Mouse (Mus musculus) mesoderm, embryonic 11.5 days (tissue): ENCODE data around the gene Krtap5-1.
"Not testable (repeated sequence)": the region's sequence is repeated elsewhere in the genome, so short reads cannot be mapped to it uniquely, and the experiment has no call there.

Source experiments
- DNase-seq: peaks from one replicate; pipeline ENCODE4 v3.0.0-alpha.2; 2012; ENCODE audit warnings: low read depth, low spot score

Krtap5-1 gene

DNA sequence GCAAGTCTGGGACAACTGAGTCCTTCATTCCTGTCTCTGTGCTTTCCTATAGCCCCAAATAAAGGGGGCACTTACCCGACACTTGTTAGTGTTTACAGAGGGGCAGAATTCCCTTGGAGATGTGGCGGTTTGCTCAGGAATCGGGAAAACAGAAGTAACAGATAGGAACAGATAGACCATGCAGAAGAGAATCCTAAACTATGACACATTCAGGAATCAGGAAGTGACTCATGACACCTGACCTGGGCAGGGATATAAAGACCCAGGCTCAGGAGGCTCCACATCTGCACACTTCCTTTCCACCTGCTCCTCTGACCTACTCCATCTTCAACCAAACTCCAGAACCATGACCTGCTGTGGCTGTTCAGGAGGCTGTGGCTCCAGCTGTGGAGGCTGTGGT lies 6.3 kb upstream of the Krtap5-1 start, which contains the start of gene Krtap5-4:
Gene Krtap5-4 (plus strand): TSS at position 301 of the 400 bp plus-strand sequence.
- DNase-seq, result no peak

DNA sequence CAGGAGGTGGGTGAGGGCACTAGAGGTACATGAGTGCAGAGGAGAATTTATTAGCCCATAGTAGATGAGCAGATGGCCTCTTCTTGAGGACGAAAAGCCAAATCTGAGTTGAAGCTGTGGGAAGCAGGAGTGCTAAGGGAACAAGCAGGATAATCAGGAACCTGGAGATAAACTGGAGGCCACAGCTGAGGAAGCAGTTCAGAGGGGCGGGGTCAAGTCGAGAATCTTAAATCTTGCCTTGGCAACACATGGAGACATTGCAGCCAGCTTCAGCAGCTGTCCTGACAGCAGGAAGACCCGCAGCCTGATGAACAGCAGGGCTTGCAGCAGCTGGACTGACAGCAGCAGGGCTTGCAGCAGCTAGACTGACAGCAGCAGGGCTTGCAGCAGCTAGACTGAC lies 810 bp downstream of the Krtap5-1 start:
- DNase-seq, result not testable (repeated sequence)

DNA sequence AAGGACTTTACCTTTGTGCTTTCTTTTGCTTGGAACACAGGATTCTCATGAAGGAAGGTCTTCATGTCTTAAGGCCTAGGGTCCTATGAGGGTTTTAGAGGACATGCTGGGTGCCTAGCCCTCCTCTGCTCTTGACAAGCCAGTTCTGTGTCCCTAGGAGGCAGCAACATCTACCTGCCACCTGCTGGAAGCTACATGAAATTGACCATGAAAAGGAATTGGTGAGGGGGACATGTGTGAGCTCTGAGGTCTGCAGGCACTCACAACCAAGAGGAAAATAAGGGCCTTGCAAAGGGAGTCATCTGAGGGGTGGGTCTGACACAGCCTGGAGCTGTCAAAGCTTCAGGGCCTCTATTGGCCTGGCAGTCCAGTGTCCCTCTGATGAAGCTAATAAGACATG lies 1.5 kb downstream of the Krtap5-1 start:
- DNase-seq, result no peak

DNA sequence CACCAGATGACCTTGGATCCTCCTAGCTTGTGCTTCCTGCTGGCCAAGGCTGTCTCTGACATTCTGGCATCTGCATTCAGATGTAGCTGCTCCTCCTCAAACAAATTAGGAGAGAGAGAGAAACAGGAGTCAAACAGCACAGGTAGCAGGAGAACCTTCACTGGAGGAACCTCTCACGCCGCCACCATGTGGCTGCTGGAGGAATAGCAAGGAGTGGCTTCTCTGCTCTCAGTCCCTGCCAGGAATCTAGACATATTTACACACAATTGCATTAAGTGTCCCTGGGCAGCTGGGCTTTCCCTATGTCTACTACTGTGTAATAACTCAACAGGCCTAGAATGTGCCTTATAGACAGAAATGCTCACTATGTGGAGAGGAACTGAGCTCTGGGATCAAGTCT lies 3.1 kb downstream of the Krtap5-1 start:
- DNase-seq, result not testable (repeated sequence)

DNA sequence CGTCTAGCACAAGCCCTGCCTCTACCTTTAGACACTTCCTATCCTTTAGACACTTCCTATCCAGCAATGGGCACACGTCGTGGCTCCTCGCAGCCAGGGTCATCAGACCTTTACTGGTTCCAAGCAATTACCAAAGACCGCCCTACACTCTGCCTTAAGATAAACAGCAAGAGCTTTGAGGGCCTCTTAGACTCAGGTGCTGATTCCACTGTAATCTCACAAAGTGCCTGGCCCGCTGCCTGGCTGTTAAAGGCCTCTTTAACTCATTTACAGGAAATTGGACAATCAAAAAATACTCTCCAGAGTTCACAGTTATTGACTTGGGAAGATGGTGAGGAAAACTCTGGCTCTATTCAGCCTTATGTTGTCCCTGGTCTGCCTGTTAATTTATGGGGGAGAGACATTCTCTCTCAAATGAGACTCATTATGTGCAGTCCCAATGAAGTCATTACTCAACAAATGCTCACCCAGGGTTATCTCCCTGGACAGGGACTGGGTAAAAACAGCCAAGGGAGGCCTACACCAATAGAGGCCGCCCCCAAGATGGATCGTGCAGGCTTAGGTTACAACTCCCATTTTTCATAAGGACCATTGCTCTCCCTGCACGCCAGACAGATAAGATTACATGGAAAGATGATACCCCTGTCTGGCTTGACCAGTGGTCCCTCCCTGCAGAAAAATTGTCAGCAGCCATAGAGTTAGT lies 10.9 kb downstream of the Krtap5-1 start:
- DNase-seq, result peak; percentile 32

DNA sequence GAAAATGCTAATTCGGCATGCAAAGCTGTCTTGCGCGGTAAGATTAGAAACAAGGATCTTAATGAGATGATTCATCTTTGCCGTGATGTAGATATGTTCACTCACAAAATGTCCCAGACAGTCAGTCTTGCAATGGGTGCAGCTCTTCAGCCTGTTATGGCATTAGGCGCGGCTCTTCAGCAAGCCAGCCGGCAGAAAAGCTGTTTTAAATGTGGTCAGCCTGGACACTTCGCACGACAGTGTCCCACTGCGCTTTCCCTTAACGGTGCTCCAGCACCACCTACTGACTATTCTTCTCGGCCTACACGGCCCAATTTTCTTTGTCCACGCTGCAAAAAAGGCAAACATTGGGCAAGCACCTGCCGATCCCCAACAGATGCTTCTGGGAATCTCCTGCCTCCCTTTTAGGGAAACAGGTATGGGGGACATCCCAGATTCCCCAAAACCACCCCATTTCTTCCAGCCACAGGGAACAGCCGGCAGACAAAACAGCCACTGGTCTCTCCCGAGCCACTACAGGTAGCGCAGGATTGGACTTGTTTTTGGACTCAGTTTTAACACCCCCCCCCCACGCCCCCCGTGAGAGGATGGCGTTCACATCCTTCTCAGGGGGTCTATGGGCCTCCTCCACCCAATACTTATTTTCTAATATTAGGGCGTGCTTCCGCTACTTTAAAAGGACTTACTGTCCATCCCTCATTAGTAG lies 11.6 kb downstream of the Krtap5-1 start:
- DNase-seq, result peak; percentile 57

DNA sequence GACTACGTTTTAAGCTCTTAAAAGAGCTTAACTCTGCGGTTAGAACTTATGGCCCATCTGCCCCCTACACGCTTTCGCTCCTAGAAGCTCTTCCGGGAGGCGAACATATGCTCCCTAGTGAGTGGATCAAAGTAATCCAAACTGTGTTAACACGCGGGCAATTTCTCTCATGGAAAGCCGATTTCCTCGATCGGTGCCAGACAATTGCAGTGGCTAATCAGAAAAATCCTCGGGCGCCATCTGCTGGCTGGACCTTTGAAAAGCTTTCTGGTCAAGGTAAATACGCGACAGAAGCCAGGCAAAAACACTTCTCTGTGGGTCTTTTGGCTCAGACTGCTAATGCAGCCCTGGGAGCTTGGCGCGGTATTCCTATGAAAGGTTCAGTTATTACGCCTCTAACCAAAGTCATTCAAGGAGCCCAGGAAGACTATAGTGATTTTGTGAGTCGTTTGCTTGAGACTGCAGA lies 12.3 kb downstream of the Krtap5-1 start:
- peak; percentile 94 for DNase-seq

DNA sequence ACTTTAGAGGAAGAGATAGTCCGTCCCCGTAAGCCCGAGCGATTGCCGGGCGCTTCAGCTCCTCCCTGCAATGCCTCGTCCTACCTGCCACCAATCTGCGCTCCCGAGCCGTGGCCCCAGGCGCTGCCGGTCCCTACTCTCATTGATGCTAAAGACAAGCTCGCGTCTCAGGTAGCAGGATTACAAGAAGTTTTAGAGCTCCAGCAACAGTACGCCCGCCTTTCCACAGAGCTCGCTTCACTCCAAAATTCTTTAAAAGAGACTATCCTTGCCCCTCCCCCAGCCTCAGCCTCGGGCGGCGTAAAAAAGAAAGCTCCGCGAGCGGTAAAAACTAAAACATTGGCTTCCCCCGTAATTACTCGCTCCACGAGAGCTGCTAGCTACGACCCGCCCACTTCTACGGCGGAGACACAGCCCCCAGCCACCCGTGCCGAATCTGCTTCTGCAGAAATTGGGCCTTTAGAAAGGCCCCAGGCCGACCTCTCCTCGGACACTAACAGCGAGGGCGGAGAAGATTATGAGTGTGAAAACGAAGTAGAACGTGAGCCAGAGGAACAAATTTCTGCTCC lies 12.8 kb downstream of the Krtap5-1 start:
- peak; percentile 72 for DNase-seq

DNA sequence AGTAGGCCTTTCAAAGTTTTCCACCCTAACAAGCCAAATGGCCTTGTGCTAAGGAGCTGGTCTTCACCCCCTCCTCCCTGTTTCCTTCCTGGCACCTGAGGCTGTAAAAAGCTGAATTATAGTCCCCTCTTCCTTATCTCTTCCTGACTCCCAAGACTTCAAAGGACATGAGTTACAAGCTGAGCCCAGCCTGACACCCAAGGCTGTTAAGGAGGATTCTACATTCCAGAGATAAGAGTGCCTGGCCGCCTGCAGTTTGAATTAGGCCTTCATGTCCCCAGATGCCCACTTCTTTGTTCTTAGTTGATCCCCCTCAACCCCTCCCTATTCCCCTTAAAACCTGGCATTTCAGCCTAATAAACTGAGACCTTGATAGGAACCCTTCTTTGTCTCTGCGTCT lies 14.1 kb downstream of the Krtap5-1 start:
- DNase-seq, result not testable (repeated sequence)

DNA sequence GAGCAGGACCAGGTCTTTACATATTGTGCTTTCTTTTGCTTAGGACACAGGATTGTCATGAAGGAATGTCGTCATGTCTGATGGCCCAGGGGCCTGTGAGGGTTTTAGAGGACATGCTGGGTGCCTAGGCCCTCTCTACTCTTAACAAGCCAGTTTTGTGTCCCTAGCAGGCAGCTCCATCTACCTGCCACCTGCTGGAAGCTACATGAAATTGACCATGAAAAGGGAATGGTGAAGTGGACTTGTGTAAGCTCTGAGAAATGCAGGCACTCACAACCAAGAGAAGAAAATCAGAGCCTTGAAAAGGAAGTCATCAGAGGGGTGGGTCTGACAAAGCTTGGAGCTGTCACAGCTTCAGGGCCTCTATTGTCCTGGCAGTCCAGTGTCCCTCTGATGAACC lies 17.6 kb downstream of the Krtap5-1 start:
- not testable (repeated sequence) for DNase-seq

DNA sequence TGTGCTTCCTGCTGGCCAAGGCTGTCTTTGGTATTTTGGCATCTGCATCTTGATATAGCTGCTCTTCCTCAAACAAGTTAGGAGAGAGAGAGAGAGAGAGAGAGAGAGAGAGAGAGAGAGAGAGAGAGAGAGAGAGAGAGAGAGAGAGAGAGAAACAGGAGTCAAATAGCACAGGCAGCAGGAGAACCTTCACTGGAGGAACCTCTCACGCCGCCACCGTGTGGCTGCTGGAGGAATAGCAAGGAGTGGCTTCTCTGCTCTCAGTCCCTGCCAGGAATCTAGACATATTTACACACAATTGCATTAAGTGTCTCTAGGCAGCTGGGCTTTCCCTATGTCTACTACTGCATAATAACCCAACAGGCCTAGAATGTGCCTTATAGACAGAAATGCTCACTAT lies 18.7 kb downstream of the Krtap5-1 start:
- peak; percentile 73 for DNase-seq

DNA sequence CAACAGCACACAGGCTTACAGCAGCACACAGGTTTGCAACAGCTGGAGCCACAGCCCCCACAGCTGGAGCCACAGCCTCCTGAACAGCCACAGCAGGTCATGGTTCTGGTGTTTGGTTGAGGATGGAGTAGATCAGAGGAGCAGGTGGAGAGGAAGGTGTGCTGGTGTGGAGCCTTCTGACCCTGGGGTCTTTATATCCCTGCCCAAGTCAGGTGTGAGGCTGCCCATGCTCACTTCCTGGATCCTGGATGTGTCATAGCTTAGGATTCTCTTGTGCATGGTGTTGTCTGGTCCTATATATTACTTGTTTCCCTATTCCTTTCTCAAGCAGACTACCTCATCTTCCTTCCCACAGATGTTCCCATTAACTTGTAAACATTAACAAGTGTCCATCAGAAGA lies 22.7 kb downstream of the Krtap5-1 start, which contains the start of gene Gm4559:
Gene Gm4559 (minus strand): TSS at position 101 of the 400 bp plus-strand sequence.
- not testable (repeated sequence) for DNase-seq

DNA sequence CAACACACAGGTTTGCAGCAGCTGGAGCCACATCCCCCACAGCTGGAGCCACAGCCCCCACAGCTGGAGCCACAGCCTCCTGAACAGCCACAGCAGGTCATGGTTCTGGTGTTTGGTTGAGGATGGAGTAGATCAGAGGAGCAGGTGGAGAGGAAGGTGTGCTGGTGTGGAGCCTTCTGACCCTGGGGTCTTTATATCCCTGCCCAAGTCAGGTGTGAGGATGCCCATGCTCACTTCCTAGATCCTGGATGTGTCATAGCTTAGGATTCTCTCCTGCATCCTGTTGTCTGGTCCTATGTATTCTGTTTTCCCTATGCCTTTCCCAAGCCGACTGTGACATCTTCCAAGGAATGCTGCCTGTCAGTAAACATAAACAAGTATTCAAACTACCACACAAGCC lies 38.7 kb downstream of the Krtap5-1 start, which contains the start of gene Gm2431:
Gene Gm2431 (minus strand): TSS at position 101 of the 400 bp plus-strand sequence.
- not testable (repeated sequence) for DNase-seq

DNA sequence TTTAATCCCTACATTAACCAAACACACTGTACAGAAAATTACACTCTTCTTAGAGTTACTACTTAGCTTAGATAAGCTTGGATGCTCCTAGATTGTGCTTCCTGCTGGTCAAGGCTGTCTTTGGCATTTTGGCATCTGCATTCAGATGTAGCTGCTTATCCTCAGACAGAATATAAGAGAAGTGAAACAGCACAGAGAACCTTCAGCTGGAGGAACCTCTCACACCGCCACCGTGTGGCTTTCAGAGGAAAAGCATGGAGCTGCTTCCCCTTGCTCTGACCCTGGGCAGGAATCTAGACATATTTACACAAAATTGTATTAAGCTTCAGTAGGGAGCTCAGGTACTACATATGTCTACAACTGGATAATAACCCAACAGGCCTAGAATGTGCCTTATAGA lies 41.4 kb downstream of the Krtap5-1 start:
- peak; percentile 46 for DNase-seq

DNA sequence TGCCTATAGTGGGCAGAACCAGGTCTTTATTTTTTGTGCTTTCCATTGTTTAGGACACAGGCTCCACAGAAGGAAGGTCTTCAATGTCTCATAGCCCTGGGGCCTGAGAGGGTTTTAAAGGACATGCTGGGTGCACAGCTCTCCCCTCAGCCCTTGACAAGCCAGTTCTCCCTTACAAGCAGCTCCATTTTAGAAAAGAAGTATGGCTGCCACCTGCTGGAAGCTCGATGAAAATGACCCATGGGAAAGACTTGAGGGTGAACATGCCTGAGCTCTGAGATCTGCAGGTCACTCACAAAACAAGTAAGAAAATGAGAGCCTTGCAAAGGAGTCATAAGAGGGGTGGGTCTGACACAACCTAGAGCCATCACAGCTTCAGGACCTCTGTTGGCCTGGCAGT lies 47.1 kb downstream of the Krtap5-1 start:
- peak; percentile 48 for DNase-seq
